Mouse (Mus musculus): ENCODE measurements around the gene 6330409D20Rik. TPM values are rescaled to one million over a fixed set of nuclear protein-coding genes. Genes with fewer than 3 reads are reported as not detected.

6330409D20Rik gene
- total and polyA plus RNA-seq, 2 experiments from 2014 or later = 3.2 to 3.6 TPM

GRCm38 (mm10) chr2:32757056-32757845, 16.4 kb upstream of the 6330409D20Rik start, which contains the start of gene Tor2a:
Gene Tor2a (plus strand): TSS chr2:32757234.
- DNase-seq (ENCODE audit: low spot score) (peak; percentile 99), ATAC-seq (peak; percentile 94)
- Histone ChIP-seq H3K4me2 (ENCODE audit: low read depth, low read length) (peak within 1 kb of the TSS; percentile 62), H3K36me3 (ENCODE audit: insufficient read depth, low read length) (peaks cover 45% of the 10 kb centered on the region), H3K4me1 (ENCODE audit: insufficient read depth, low read length) (no peaks in the 10 kb centered on the region), H3K27me3 (ENCODE audit: insufficient read depth, low read length) (no peaks in the 10 kb centered on the region), H3K27ac (peak within 1 kb of the TSS; percentile 93), H3K4me3 (ENCODE audit: low read length) (peak within 1 kb of the TSS; percentile 66), H3K9me3 (ENCODE audit: low read length) (no peaks in the 10 kb centered on the region), H3K9ac (replicated peaks; ENCODE audit: low read length) (peak within 1 kb of the TSS; percentile 87)
- TF ChIP-seq CTCF (IDR thresholded peaks at IDR 0.05; ENCODE audit: low read depth) = peak; percentile 92
- WGBS = 1% methylated on average over 60 of the region's 66 CpGs

GRCm38 (mm10) chr2:32756674-32757055, 15.8 kb upstream of the 6330409D20Rik start:
- 35% methylated on average over 6 of the region's 6 CpGs for WGBS
- peaks cover 39% of the 10 kb centered on the region for H3K36me3 ChIP-seq (ENCODE audit: insufficient read depth, low read length)
- no peaks in the 10 kb centered on the region for H3K27me3 ChIP-seq (ENCODE audit: insufficient read depth, low read length)
- no peak for DNase-seq (ENCODE audit: low spot score)
- H3K4me3 ChIP-seq (ENCODE audit: low read length) = peak overlapping the region; percentile 66; the same call in 1 of the 2 replicates
- no peaks in the 10 kb centered on the region for H3K4me1 ChIP-seq (ENCODE audit: insufficient read depth, low read length)
- H3K27ac ChIP-seq = no peak overlapping the region
- no peak for TF ChIP-seq CTCF (IDR thresholded peaks at IDR 0.05; ENCODE audit: low read depth)
- H3K9me3 ChIP-seq (ENCODE audit: low read length) = no peaks in the 10 kb centered on the region
- ATAC-seq = peak; percentile 27
- H3K9ac ChIP-seq (replicated peaks; ENCODE audit: low read length) = no peak overlapping the region; the same call in 1 of the 2 replicates
- peak overlapping the region; percentile 62 for H3K4me2 ChIP-seq (ENCODE audit: low read depth, low read length)

GRCm38 (mm10) chr2:32752181-32752580, 11.4 kb upstream of the 6330409D20Rik start:
- 59% methylated on average over 10 of the region's 10 CpGs for WGBS
- peak; percentile 62 for TF ChIP-seq CTCF (IDR thresholded peaks at IDR 0.05; ENCODE audit: low read depth)
- no peak overlapping the region for H3K9ac ChIP-seq (replicated peaks; ENCODE audit: low read length)
- H3K4me3 ChIP-seq (ENCODE audit: low read length) = no peak overlapping the region
- H3K4me1 ChIP-seq (ENCODE audit: insufficient read depth, low read length) = no peaks in the 10 kb centered on the region
- no peaks in the 10 kb centered on the region for H3K9me3 ChIP-seq (ENCODE audit: low read length)
- H3K4me2 ChIP-seq (ENCODE audit: low read depth, low read length) = no peak overlapping the region
- DNase-seq (ENCODE audit: low spot score) = peak; percentile 44
- H3K27ac ChIP-seq = no peak overlapping the region
- ATAC-seq = no peak
- peaks cover 51% of the 10 kb centered on the region for H3K36me3 ChIP-seq (ENCODE audit: insufficient read depth, low read length)
- no peaks in the 10 kb centered on the region for H3K27me3 ChIP-seq (ENCODE audit: insufficient read depth, low read length)

GRCm38 (mm10) chr2:32751665-32752033, 10.8 kb upstream of the 6330409D20Rik start:
- Histone ChIP-seq H3K36me3 (ENCODE audit: insufficient read depth, low read length) (peaks cover 56% of the 10 kb centered on the region), H3K9ac (replicated peaks; ENCODE audit: low read length) (no peak overlapping the region), H3K9me3 (ENCODE audit: low read length) (no peaks in the 10 kb centered on the region), H3K4me1 (ENCODE audit: insufficient read depth, low read length) (no peaks in the 10 kb centered on the region), H3K4me3 (ENCODE audit: low read length) (no peak overlapping the region), H3K27me3 (ENCODE audit: insufficient read depth, low read length) (no peaks in the 10 kb centered on the region), H3K4me2 (ENCODE audit: low read depth, low read length) (peak overlapping the region; percentile 48), H3K27ac (no peak overlapping the region)
- TF ChIP-seq CTCF (IDR thresholded peaks at IDR 0.05; ENCODE audit: low read depth) = no peak
- DNase-seq (ENCODE audit: low spot score) (no peak), ATAC-seq (no peak)
- 26% methylated on average over 9 of the region's 10 CpGs for WGBS

GRCm38 (mm10) chr2:32750887-32751664, 10.3 kb upstream of the 6330409D20Rik start:
- 13% methylated on average over 31 of the region's 31 CpGs for WGBS
- Histone ChIP-seq H3K27ac (no peak overlapping the region), H3K4me3 (ENCODE audit: low read length) (peak overlapping the region; percentile 9; the same call in 1 of the 2 replicates), H3K9ac (replicated peaks; ENCODE audit: low read length) (no peak overlapping the region), H3K36me3 (ENCODE audit: insufficient read depth, low read length) (peaks cover 62% of the 10 kb centered on the region), H3K4me1 (ENCODE audit: insufficient read depth, low read length) (no peaks in the 10 kb centered on the region), H3K9me3 (ENCODE audit: low read length) (no peaks in the 10 kb centered on the region), H3K4me2 (ENCODE audit: low read depth, low read length) (peak overlapping the region; percentile 48), H3K27me3 (ENCODE audit: insufficient read depth, low read length) (no peaks in the 10 kb centered on the region)
- TF ChIP-seq CTCF (IDR thresholded peaks at IDR 0.05; ENCODE audit: low read depth) = peak; percentile 6; the same call in 1 of the 2 replicates
- ATAC-seq (peak; percentile 74), DNase-seq (ENCODE audit: low spot score) (peak; percentile 68)

- DNase-seq (ENCODE audit: low spot score) = no peak
- Histone ChIP-seq H3K4me2 (ENCODE audit: low read depth, low read length) (no peak overlapping the region), H3K9ac (replicated peaks; ENCODE audit: low read length) (no peak overlapping the region), H3K9me3 (ENCODE audit: low read length) (no peaks in the 10 kb centered on the region), H3K4me1 (ENCODE audit: insufficient read depth, low read length) (no peaks in the 10 kb centered on the region), H3K4me3 (ENCODE audit: low read length) (no peak overlapping the region), H3K36me3 (ENCODE audit: insufficient read depth, low read length) (peaks cover 69% of the 10 kb centered on the region), H3K27me3 (ENCODE audit: insufficient read depth, low read length) (no peaks in the 10 kb centered on the region), H3K27ac (no peak overlapping the region)
- TF ChIP-seq CTCF (IDR thresholded peaks at IDR 0.05; ENCODE audit: low read depth) = peak; percentile 32
- ATAC-seq = no peak
- WGBS = 69% methylated on average over 7 of the region's 7 CpGs
Measured at GRCm38 (mm10) chr2:32750199-32750598, 9.4 kb upstream of the 6330409D20Rik start.

Measured in hindbrain, postnatal 0 days (tissue).